7 mouse cellular contexts compared by ENCODE assay signal in genomic region chr10:61679545-61679944, GRCm38 (mm10). TPM values are rescaled to one million over a fixed set of nuclear protein-coding genes. Genes with fewer than 3 reads are reported as not detected.
DNase-seq lines count a peak whose midpoint lies in the region; ATAC-seq and TF ChIP-seq lines count a peak whose summit lies in the region.

No protein-coding gene starts in this region.

- no peak for TF ChIP-seq CTCF in lung, postnatal 0 days (IDR thresholded peaks at IDR 0.05)

- H3K9me3 ChIP-seq in lung, postnatal 0 days (ENCODE audit: low read length) = no peaks in the 10 kb centered on the region
- H3K9me3 ChIP-seq in limb, embryonic 10.5 days (replicated peaks) = no peaks in the 10 kb centered on the region
- H3K9me3 ChIP-seq in stomach, embryonic 14.5 days (ENCODE audit: control insufficient read depth, low read depth, low read length) = no peaks in the 10 kb centered on the region

- ATAC-seq in lung, postnatal 0 days = peak; percentile 1; the same call in 1 of the 2 replicates
- ATAC-seq in erythroid progenitor cell, adult 5-6 weeks (replicated peaks; ENCODE audit: low FRiP score, poor library complexity, severe bottlenecking) = peak; percentile 20; the same call in 1 of the 2 replicates
- 0 out of 2 replicates have a peak, but pooled peaks have one; percentile 2 for ATAC-seq in stomach, embryonic 14.5 days (ENCODE audit: insufficient number of reproducible peaks, insufficient read depth, low FRiP score, low read depth)

- no peak for DNase-seq in lung, postnatal 0 days (ENCODE audit: low spot score)
- no peak for DNase-seq in lung, postnatal 36 days
- DNase-seq in limb, embryonic 10.5 days (ENCODE audit: low spot score) = no peak
- DNase-seq in urinary bladder, postnatal 4 days (ENCODE audit: low spot score in 2 of 2) = no peak
- DNase-seq in gastrocnemius, adult 8-10 months (ENCODE audit: low spot score in 2 of 2) = no peak

- H3K4me2 ChIP-seq in lung, postnatal 0 days (replicated peaks; ENCODE audit: low read depth, low read length) = peak overlapping the region; percentile 60
- H3K4me2 ChIP-seq in stomach, embryonic 14.5 days (replicated peaks; ENCODE audit: low read depth, low read length) = peak overlapping the region; percentile 67

- no peak for TF ChIP-seq EP300 in lung, postnatal 0 days (IDR thresholded peaks at IDR 0.05)

- no peaks in the 10 kb centered on the region for H3K36me3 ChIP-seq in lung, postnatal 0 days (ENCODE audit: insufficient read depth, low read length)
- peaks cover 25% of the 10 kb centered on the region for H3K36me3 ChIP-seq in limb, embryonic 10.5 days
- peaks cover 13% of the 10 kb centered on the region; the same call in 1 of the 2 replicates for H3K36me3 ChIP-seq in stomach, embryonic 14.5 days (ENCODE audit: control insufficient read depth, insufficient read depth, low read length)

- peak overlapping the region; percentile 92 for H3K27ac ChIP-seq in lung, postnatal 0 days (ENCODE audit: low read length)
- peak overlapping the region; percentile 93 for H3K27ac ChIP-seq in limb, embryonic 10.5 days
- H3K27ac ChIP-seq in stomach, embryonic 14.5 days (ENCODE audit: low read length) = peak overlapping the region; percentile 68

- H3K4me3 ChIP-seq in lung, postnatal 0 days (ENCODE audit: low read depth, low read length) = peak overlapping the region; percentile 95
- peak overlapping the region; percentile 97 for H3K4me3 ChIP-seq in limb, embryonic 10.5 days
- H3K4me3 ChIP-seq in stomach, embryonic 14.5 days (ENCODE audit: low read depth, low read length) = peak overlapping the region; percentile 75

- H3K4me1 ChIP-seq in lung, postnatal 0 days (ENCODE audit: insufficient read depth, low read depth, low read length) = peaks cover 11% of the 10 kb centered on the region; the same call in 1 of the 2 replicates
- H3K4me1 ChIP-seq in limb, embryonic 10.5 days = peaks cover 21% of the 10 kb centered on the region
- H3K4me1 ChIP-seq in stomach, embryonic 14.5 days (ENCODE audit: control insufficient read depth, insufficient read depth, low read length) = peaks cover 5% of the 10 kb centered on the region

- H3K9ac ChIP-seq in lung, postnatal 0 days (replicated peaks; ENCODE audit: low read depth) = peak overlapping the region; percentile 92
- H3K9ac ChIP-seq in stomach, embryonic 14.5 days (replicated peaks; ENCODE audit: low read depth, low read length) = peak overlapping the region; percentile 59

- WGBS in lung, postnatal 0 days = 32% methylated on average over 9 of the region's 9 CpGs
- 40% methylated on average over 9 of the region's 9 CpGs for WGBS in limb, embryonic 10.5 days
- 34% methylated on average over 9 of the region's 9 CpGs for WGBS in stomach, embryonic 14.5 days

- H3K27me3 ChIP-seq in lung, postnatal 0 days (replicated peaks; ENCODE audit: insufficient read depth, low read length) = no peaks in the 10 kb centered on the region
- H3K27me3 ChIP-seq in limb, embryonic 10.5 days (ENCODE audit: low read depth, poor library complexity, severe bottlenecking) = no peaks in the 10 kb centered on the region
- H3K27me3 ChIP-seq in stomach, embryonic 14.5 days (ENCODE audit: control insufficient read depth, insufficient read depth, low read length) = no peaks in the 10 kb centered on the region

RNA-seq across cellular contexts. Expression of gene Sar1a, which starts 0.6 kb away (rescaled TPM):
- 184 and 185 TPM in 2 replicates for polyA plus RNA-seq in lung, postnatal 0 days (2015; fragmentation: Nextera tagmentation; extraction: Ambion mirVana)
- total RNA-seq in erythroid progenitor cell, adult 5-6 weeks (2015; ENCODE audit: low replicate concordance) = 43.6 and 65.2 TPM in 2 replicates
- 26.9 and 52.8 TPM in 2 replicates for total RNA-seq in erythroid progenitor cell, adult 5-6 weeks (2017; ENCODE audit: low replicate concordance)
- 220 and 231 TPM in 2 replicates for polyA plus RNA-seq in limb, embryonic 10.5 days (2016; fragmentation: Nextera tagmentation; extraction: Ambion mirVana)
- 246 and 260 TPM in 2 replicates for polyA plus RNA-seq in stomach, embryonic 14.5 days (2014; fragmentation: Nextera tagmentation; extraction: Ambion mirVana)
- total RNA-seq in gastrocnemius, adult 8-10 months (2022) = 100 to 1,000 TPM; 119 to 156 (median 128) TPM

RNA-seq across cellular contexts. Expression of gene Tysnd1, which starts 15.8 kb away (rescaled TPM):
- polyA plus RNA-seq in lung, postnatal 0 days (2015; fragmentation: Nextera tagmentation; extraction: Ambion mirVana) = 18.3 and 20.8 TPM in 2 replicates
- total RNA-seq in erythroid progenitor cell, adult 5-6 weeks (2015; ENCODE audit: low replicate concordance) = 6.3 and 14.1 TPM in 2 replicates
- total RNA-seq in erythroid progenitor cell, adult 5-6 weeks (2017; ENCODE audit: low replicate concordance) = 3.5 and 7.3 TPM in 2 replicates
- polyA plus RNA-seq in limb, embryonic 10.5 days (2016; fragmentation: Nextera tagmentation; extraction: Ambion mirVana) = 38.2 and 39.9 TPM in 2 replicates
- 27.3 and 27.5 TPM in 2 replicates for polyA plus RNA-seq in stomach, embryonic 14.5 days (2014; fragmentation: Nextera tagmentation; extraction: Ambion mirVana)
- total RNA-seq in gastrocnemius, adult 8-10 months (2022) = 10 to 100 TPM; 12.6 to 16.1 (median 14.5) TPM

RNA-seq across cellular contexts. Expression of gene Ppa1, which starts 31.2 kb away (rescaled TPM):
- 39.8 and 40.1 TPM in 2 replicates for polyA plus RNA-seq in lung, postnatal 0 days (2015; fragmentation: Nextera tagmentation; extraction: Ambion mirVana)
- total RNA-seq in erythroid progenitor cell, adult 5-6 weeks (2015; ENCODE audit: low replicate concordance) = 13.8 and 15.1 TPM in 2 replicates
- total RNA-seq in erythroid progenitor cell, adult 5-6 weeks (2017; ENCODE audit: low replicate concordance) = 7.0 and 17.5 TPM in 2 replicates
- polyA plus RNA-seq in limb, embryonic 10.5 days (2016; fragmentation: Nextera tagmentation; extraction: Ambion mirVana) = 356 and 405 TPM in 2 replicates
- 145 and 152 TPM in 2 replicates for polyA plus RNA-seq in stomach, embryonic 14.5 days (2014; fragmentation: Nextera tagmentation; extraction: Ambion mirVana)
- 10 to 100 TPM; 52.1 to 64.3 (median 60.7) TPM for total RNA-seq in gastrocnemius, adult 8-10 months (2022)

RNA-seq across cellular contexts. Expression of gene Aifm2, which starts 35.5 kb away (rescaled TPM):
- 15.3 and 15.8 TPM in 2 replicates for polyA plus RNA-seq in lung, postnatal 0 days (2015; fragmentation: Nextera tagmentation; extraction: Ambion mirVana)
- total RNA-seq in erythroid progenitor cell, adult 5-6 weeks (2015; ENCODE audit: low replicate concordance) = 1.3 and 6.5 TPM in 2 replicates
- 1.8 and 9.9 TPM in 2 replicates for total RNA-seq in erythroid progenitor cell, adult 5-6 weeks (2017; ENCODE audit: low replicate concordance)
- 8.3 and 11.3 TPM in 2 replicates for polyA plus RNA-seq in limb, embryonic 10.5 days (2016; fragmentation: Nextera tagmentation; extraction: Ambion mirVana)
- 16.5 and 17.2 TPM in 2 replicates for polyA plus RNA-seq in stomach, embryonic 14.5 days (2014; fragmentation: Nextera tagmentation; extraction: Ambion mirVana)
- 10 to 100 TPM; 11.7 to 13.7 (median 12.5) TPM for total RNA-seq in gastrocnemius, adult 8-10 months (2022)
